Mouse (Mus musculus) kidney, adult 11 months (tissue): ENCODE measurements around the gene Cd59a.
"Not testable (repeated sequence)": the region's sequence is repeated elsewhere in the genome, so short reads cannot be mapped to it uniquely, and the experiment has no call there.

Source experiments
- DNase-seq: peaks from one replicate; pipeline ENCODE4 v3.0.0; 2022

Cd59a gene

GRCm38 (mm10) chr2:104095741-104096213, at the start of gene Cd59a:
Gene Cd59a, plus strand, starts transcription at chr2:104095801.
- DNase-seq = peak; percentile 93

GRCm38 (mm10) chr2:104058381-104058780, 37.2 kb upstream of the Cd59a start:
- DNase-seq = no peak

GRCm38 (mm10) chr2:104058954-104059353, 36.6 kb upstream of the Cd59a start:
- no peak for DNase-seq

GRCm38 (mm10) chr2:104059786-104060185, 35.8 kb upstream of the Cd59a start:
- DNase-seq = no peak

GRCm38 (mm10) chr2:104060996-104061395, 34.6 kb upstream of the Cd59a start:
- DNase-seq = no peak

- no peak for DNase-seq
Observed at GRCm38 (mm10) chr2:104062665-104063064, 32.9 kb upstream of the Cd59a start.

- DNase-seq = no peak
Observed at GRCm38 (mm10) chr2:104064152-104064551, 31.4 kb upstream of the Cd59a start.

- not testable (repeated sequence) for DNase-seq
Observed at GRCm38 (mm10) chr2:104065526-104065925, 30.1 kb upstream of the Cd59a start, which contains the start of gene Gm10912. Gene Gm10912, plus strand, starts transcription at chr2:104065826.

GRCm38 (mm10) chr2:104068450-104068849, 27.2 kb upstream of the Cd59a start, which contains the start of gene Gm10799:
Gene Gm10799, minus strand, starts transcription at chr2:104068550.
- not testable (repeated sequence) for DNase-seq

- peak; percentile 66 for DNase-seq
Observed at GRCm38 (mm10) chr2:104069704-104070185, 25.9 kb upstream of the Cd59a start, which contains the start of gene Cd59b. Gene Cd59b, plus strand, starts transcription at chr2:104069849.

GRCm38 (mm10) chr2:104078285-104078684, 17.3 kb upstream of the Cd59a start:
- not testable (repeated sequence) for DNase-seq

GRCm38 (mm10) chr2:104081436-104082050, 14.1 kb upstream of the Cd59a start:
- not testable (repeated sequence) for DNase-seq

GRCm38 (mm10) chr2:104082474-104082873, 13.1 kb upstream of the Cd59a start:
- peak; percentile 0 for DNase-seq

GRCm38 (mm10) chr2:104084027-104084426, 11.6 kb upstream of the Cd59a start:
- not testable (repeated sequence) for DNase-seq

- not testable (repeated sequence) for DNase-seq
Observed at GRCm38 (mm10) chr2:104087562-104087961, 8.0 kb upstream of the Cd59a start.

GRCm38 (mm10) chr2:104093305-104093704, 2.3 kb upstream of the Cd59a start:
- DNase-seq = no peak

- no peak for DNase-seq
Observed at GRCm38 (mm10) chr2:104096256-104096655, 655 bp downstream of the Cd59a start.

- not testable (repeated sequence) for DNase-seq
Observed at GRCm38 (mm10) chr2:104096796-104097195, 1.2 kb downstream of the Cd59a start.

GRCm38 (mm10) chr2:104097396-104097795, 1.8 kb downstream of the Cd59a start:
- not testable (repeated sequence) for DNase-seq

GRCm38 (mm10) chr2:104098529-104099230, 3.1 kb downstream of the Cd59a start:
- no peak for DNase-seq

GRCm38 (mm10) chr2:104099231-104099585, 3.6 kb downstream of the Cd59a start:
- no peak for DNase-seq

GRCm38 (mm10) chr2:104099946-104100345, 4.3 kb downstream of the Cd59a start:
- no peak for DNase-seq

GRCm38 (mm10) chr2:104104800-104105199, 9.2 kb downstream of the Cd59a start:
- DNase-seq = no peak

GRCm38 (mm10) chr2:104109021-104109420, 13.4 kb downstream of the Cd59a start:
- DNase-seq = not testable (repeated sequence)
